Mouse (Mus musculus) cerebellum, adult 2 months (tissue): Measurements from ENCODE around the gene Tjp2. TPM values are rescaled to one million over a fixed set of nuclear protein-coding genes. Genes with fewer than 3 reads are reported as not detected.

Experiments
- DNase-seq, 2 experiments: peaks; one replicate each; pipeline ENCODE4 v3.0.0; 2021
- H3K27ac ChIP-seq: fragments of 200-500 bp; 2 replicates; pipeline ENCODE4 v1.5.1; 2012; ENCODE audit warnings: low read length, control low read depth, inconsistent platforms; ENCODE audit not compliant: insufficient read depth
- H3K27me3 ChIP-seq: fragments of 200-500 bp; 2 replicates; pipeline ENCODE4 v1.6.1; 2012; ENCODE audit warnings: inconsistent platforms, mild to moderate bottlenecking, low read length, moderate library complexity; ENCODE audit not compliant: control insufficient read depth, insufficient read depth
- H3K4me1 ChIP-seq: fragments of 200-500 bp; 2 replicates; pipeline ENCODE4 v1.6.1; 2011; ENCODE audit warnings: low read length; ENCODE audit not compliant: control insufficient read depth, insufficient read depth
- H3K4me3 ChIP-seq: fragments of 200-500 bp; replicated peaks from 2 replicates; pipeline ENCODE3; 2011; ENCODE audit warnings: mild to moderate bottlenecking, low read depth, low read length, control low read depth; ENCODE audit not compliant: insufficient read depth
- CTCF ChIP-seq: fragments of 200-500 bp; IDR thresholded peaks from 2 replicates; pipeline ENCODE4 v1.5.1; 2011; ENCODE audit warnings: low read depth, mild to moderate bottlenecking, control low read depth, low read length, moderate library complexity, borderline replicate concordance; ENCODE audit not compliant: insufficient read depth
- POLR2A ChIP-seq: fragments of 200-500 bp; IDR thresholded peaks from 2 replicates; pipeline ENCODE4 v1.6.1; 2011; ENCODE audit warnings: low read length, control low read depth, borderline replicate concordance; ENCODE audit not compliant: insufficient read depth
- WGBS: fragments of 180-500 bp; shearing (Covaris S2); methylation state at CpG from one replicate; pipeline ENCODE4 v1.1.7; 2018; 5-methylcytosine and 5-hydroxymethylcytosine counted together
- polyA plus RNA-seq: library from polyadenylated mRNA; depleted of rRNA; stranded (reverse); fragments of >200 nt; gene quantifications from 2 replicates; pipeline ENCODE4 v1.2.3, GENCODE M21; 2012

Tjp2 gene
- polyA plus RNA-seq, 1 experiment: 26.5 TPM

- no peaks in the 10 kb centered on the region for H3K27me3 ChIP-seq
- H3K4me1 ChIP-seq: no peaks in the 10 kb centered on the region
- WGBS: 54% methylated on average over 2 of the region's 2 CpGs
- TF ChIP-seq CTCF (no peak), POLR2A (no peak)
- DNase-seq: no peak
- H3K4me3 ChIP-seq: no peak overlapping the region
- H3K27ac ChIP-seq: no peak overlapping the region
Measured at GRCm38 (mm10) chr19:24218291-24218690, 6.5 kb downstream of the Tjp2 start.

- Histone ChIP-seq H3K27ac (no peak overlapping the region), H3K27me3 (no peaks in the 10 kb centered on the region), H3K4me1 (no peaks in the 10 kb centered on the region), H3K4me3 (no peak overlapping the region)
- TF ChIP-seq POLR2A (no peak), CTCF (no peak)
- DNase-seq: no peak
Measured at GRCm38 (mm10) chr19:24217851-24218250, 7.0 kb downstream of the Tjp2 start.

GRCm38 (mm10) chr19:24216771-24217170 is 8.1 kb downstream of the Tjp2 start:
- 77% methylated on average over 9 of the region's 9 CpGs for WGBS
- DNase-seq: no peak
- no peak overlapping the region for H3K27ac ChIP-seq
- H3K27me3 ChIP-seq: no peaks in the 10 kb centered on the region
- TF ChIP-seq CTCF: no peak
- no peak for TF ChIP-seq POLR2A
- no peaks in the 10 kb centered on the region for H3K4me1 ChIP-seq
- H3K4me3 ChIP-seq: no peak overlapping the region

GRCm38 (mm10) chr19:24214939-24215338 is 9.9 kb downstream of the Tjp2 start:
- H3K27ac ChIP-seq: no peak overlapping the region
- no peak for DNase-seq
- H3K27me3 ChIP-seq: no peaks in the 10 kb centered on the region
- H3K4me3 ChIP-seq: no peak overlapping the region
- WGBS: 88% methylated on average over 7 of the region's 7 CpGs
- no peaks in the 10 kb centered on the region for H3K4me1 ChIP-seq
- no peak for TF ChIP-seq POLR2A
- TF ChIP-seq CTCF: no peak

GRCm38 (mm10) chr19:24213299-24213698 is 11.5 kb downstream of the Tjp2 start:
- no peak for DNase-seq
- no peak for TF ChIP-seq POLR2A
- 27% methylated on average over 7 of the region's 7 CpGs for WGBS

GRCm38 (mm10) chr19:24212552-24213249 is 12.1 kb downstream of the Tjp2 start:
- Histone ChIP-seq H3K4me1 (no peaks in the 10 kb centered on the region), H3K27me3 (no peaks in the 10 kb centered on the region), H3K27ac (no peak overlapping the region), H3K4me3 (no peak overlapping the region)
- no peak for DNase-seq
- TF ChIP-seq CTCF (no peak), POLR2A (no peak)
- WGBS: 82% methylated on average over 12 of the region's 12 CpGs

More at GRCm38 (mm10) chr19:24213299-24213698, 11.5 kb downstream of the Tjp2 start:
- H3K27ac ChIP-seq: no peak overlapping the region
- H3K4me1 ChIP-seq: no peaks in the 10 kb centered on the region
- no peaks in the 10 kb centered on the region for H3K27me3 ChIP-seq
- H3K4me3 ChIP-seq: no peak overlapping the region

GRCm38 (mm10) chr19:24211168-24211567 is 13.7 kb downstream of the Tjp2 start:
- TF ChIP-seq CTCF (no peak), POLR2A (no peak)
- 78% methylated on average over 10 of the region's 10 CpGs for WGBS
- no peak for DNase-seq
- H3K4me3 ChIP-seq: no peak overlapping the region
- no peaks in the 10 kb centered on the region for H3K4me1 ChIP-seq
- H3K27me3 ChIP-seq: no peaks in the 10 kb centered on the region
- no peak overlapping the region for H3K27ac ChIP-seq

GRCm38 (mm10) chr19:24209516-24209915 is 15.3 kb downstream of the Tjp2 start:
- H3K27me3 ChIP-seq: no peaks in the 10 kb centered on the region
- no peak overlapping the region for H3K4me3 ChIP-seq
- H3K4me1 ChIP-seq: no peaks in the 10 kb centered on the region
- DNase-seq: no peak
- WGBS: 93% methylated on average over 15 of the region's 15 CpGs
- TF ChIP-seq CTCF (no peak), POLR2A (no peak)
- no peak overlapping the region for H3K27ac ChIP-seq
